Mouse (Mus musculus): ENCODE results near the gene Fam107b.

Gene Fam107b

GRCm38 (mm10) chr2:3810321-3810720, 240.0 kb downstream of the Fam107b start:
- in situ Hi-C loops (cut with MboI; ENCODE audit: unreplicated experiment in 2 of 2): loop anchor here in 1 of 2 experiments (25.0 kb wide), 1 partner anchor 1052 kb away; no protein-coding TSS in a partner anchor

- in situ Hi-C loops (cut with MboI; ENCODE audit: unreplicated experiment in 2 of 2): loop anchor here in 1 of 2 experiments (25.0 kb wide), 1 partner anchor 1046 kb away; no protein-coding TSS in a partner anchor
Measured at GRCm38 (mm10) chr2:3816142-3816609, 245.9 kb downstream of the Fam107b start.

- in situ Hi-C loops (cut with MboI; ENCODE audit: unreplicated experiment in 2 of 2): loop anchor here in 1 of 2 experiments (25.0 kb wide), 1 partner anchor 1045 kb away; no protein-coding TSS in a partner anchor
Measured at GRCm38 (mm10) chr2:3817626-3818025, 247.3 kb downstream of the Fam107b start.

- in situ Hi-C loops (cut with MboI; ENCODE audit: unreplicated experiment in 2 of 2): loop anchor here in 1 of 2 experiments (25.0 kb wide), 1 partner anchor 1040 kb away; no protein-coding TSS in a partner anchor
Measured at GRCm38 (mm10) chr2:3822483-3823455, 252.5 kb downstream of the Fam107b start.

Data from v-Abl transformed pro-B cells (cell line).